Mouse (Mus musculus): ENCODE results near the gene Myo1a. TPM values are rescaled to one million over a fixed set of nuclear protein-coding genes. Genes with fewer than 3 reads are reported as not detected.

Gene Myo1a
- polyA plus RNA-seq, 1 experiment, result 2.0 TPM

- peak; percentile 100 for DNase-seq (ENCODE audit: low read depth)
- peak; percentile 44; the same call in 1 of the 2 replicates for TF ChIP-seq POLR2A (IDR thresholded peaks at IDR 0.05; ENCODE audit: borderline replicate concordance, extremely low read depth, insufficient read depth, insufficient read length, poor library complexity, severe bottlenecking)
- no peak for TF ChIP-seq CTCF (IDR thresholded peaks at IDR 0.05; ENCODE audit: borderline replicate concordance, extremely low read depth, insufficient read depth, insufficient read length)
Observed at GRCm38 (mm10) chr10:127676691-127677548, 28.1 kb upstream of the Myo1a start.

GRCm38 (mm10) chr10:127677591-127678336, 27.2 kb upstream of the Myo1a start:
- TF ChIP-seq POLR2A (IDR thresholded peaks at IDR 0.05; ENCODE audit: borderline replicate concordance, extremely low read depth, insufficient read depth, insufficient read length, poor library complexity, severe bottlenecking) (no peak), CTCF (IDR thresholded peaks at IDR 0.05; ENCODE audit: borderline replicate concordance, extremely low read depth, insufficient read depth, insufficient read length) (peak; percentile 81)
- DNase-seq (ENCODE audit: low read depth), result peak; percentile 92

GRCm38 (mm10) chr10:127679208-127679607, 25.8 kb upstream of the Myo1a start:
- TF ChIP-seq CTCF (IDR thresholded peaks at IDR 0.05; ENCODE audit: borderline replicate concordance, extremely low read depth, insufficient read depth, insufficient read length) (no peak), POLR2A (IDR thresholded peaks at IDR 0.05; ENCODE audit: borderline replicate concordance, extremely low read depth, insufficient read depth, insufficient read length, poor library complexity, severe bottlenecking) (no peak)
- DNase-seq (ENCODE audit: low read depth), result no peak

GRCm38 (mm10) chr10:127679881-127680280, 25.1 kb upstream of the Myo1a start:
- DNase-seq (ENCODE audit: low read depth), result no peak
- TF ChIP-seq CTCF (IDR thresholded peaks at IDR 0.05; ENCODE audit: borderline replicate concordance, extremely low read depth, insufficient read depth, insufficient read length) (no peak), POLR2A (IDR thresholded peaks at IDR 0.05; ENCODE audit: borderline replicate concordance, extremely low read depth, insufficient read depth, insufficient read length, poor library complexity, severe bottlenecking) (no peak)

GRCm38 (mm10) chr10:127682886-127683285, 22.1 kb upstream of the Myo1a start:
- DNase-seq (ENCODE audit: low read depth), result no peak
- TF ChIP-seq POLR2A (IDR thresholded peaks at IDR 0.05; ENCODE audit: borderline replicate concordance, extremely low read depth, insufficient read depth, insufficient read length, poor library complexity, severe bottlenecking) (no peak), CTCF (IDR thresholded peaks at IDR 0.05; ENCODE audit: borderline replicate concordance, extremely low read depth, insufficient read depth, insufficient read length) (no peak)

GRCm38 (mm10) chr10:127691053-127691452, 13.9 kb upstream of the Myo1a start:
- no peak for TF ChIP-seq POLR2A (IDR thresholded peaks at IDR 0.05; ENCODE audit: borderline replicate concordance, extremely low read depth, insufficient read depth, insufficient read length, poor library complexity, severe bottlenecking)
- TF ChIP-seq CTCF (IDR thresholded peaks at IDR 0.05; ENCODE audit: borderline replicate concordance, extremely low read depth, insufficient read depth, insufficient read length), result peak; percentile 18; the same call in 1 of the 2 replicates
- DNase-seq (ENCODE audit: low read depth), result no peak

GRCm38 (mm10) chr10:127694636-127695035, 10.3 kb upstream of the Myo1a start:
- TF ChIP-seq POLR2A (IDR thresholded peaks at IDR 0.05; ENCODE audit: borderline replicate concordance, extremely low read depth, insufficient read depth, insufficient read length, poor library complexity, severe bottlenecking) (no peak), CTCF (IDR thresholded peaks at IDR 0.05; ENCODE audit: borderline replicate concordance, extremely low read depth, insufficient read depth, insufficient read length) (peak; percentile 49; the same call in 1 of the 2 replicates)
- peak; percentile 59 for DNase-seq (ENCODE audit: low read depth)

GRCm38 (mm10) chr10:127695775-127696174, 9.2 kb upstream of the Myo1a start:
- TF ChIP-seq POLR2A (IDR thresholded peaks at IDR 0.05; ENCODE audit: borderline replicate concordance, extremely low read depth, insufficient read depth, insufficient read length, poor library complexity, severe bottlenecking), result no peak
- no peak for TF ChIP-seq CTCF (IDR thresholded peaks at IDR 0.05; ENCODE audit: borderline replicate concordance, extremely low read depth, insufficient read depth, insufficient read length)
- DNase-seq (ENCODE audit: low read depth), result no peak

GRCm38 (mm10) chr10:127698966-127699365, 6.0 kb upstream of the Myo1a start:
- no peak for DNase-seq (ENCODE audit: low read depth)
- TF ChIP-seq POLR2A (IDR thresholded peaks at IDR 0.05; ENCODE audit: borderline replicate concordance, extremely low read depth, insufficient read depth, insufficient read length, poor library complexity, severe bottlenecking) (no peak), CTCF (IDR thresholded peaks at IDR 0.05; ENCODE audit: borderline replicate concordance, extremely low read depth, insufficient read depth, insufficient read length) (no peak)

- DNase-seq (ENCODE audit: low read depth), result no peak
- no peak for TF ChIP-seq CTCF (IDR thresholded peaks at IDR 0.05; ENCODE audit: borderline replicate concordance, extremely low read depth, insufficient read depth, insufficient read length)
Observed at GRCm38 (mm10) chr10:127703299-127703698, 1.7 kb upstream of the Myo1a start.

- no peak for DNase-seq (ENCODE audit: low read depth)
- no peak for TF ChIP-seq POLR2A (IDR thresholded peaks at IDR 0.05; ENCODE audit: borderline replicate concordance, extremely low read depth, insufficient read depth, insufficient read length, poor library complexity, severe bottlenecking)
- no peak for TF ChIP-seq CTCF (IDR thresholded peaks at IDR 0.05; ENCODE audit: borderline replicate concordance, extremely low read depth, insufficient read depth, insufficient read length)
Observed at GRCm38 (mm10) chr10:127704293-127704692, 677 bp upstream of the Myo1a start.

Data from brain, embryonic 14.5 days (tissue).